Comparison of ENCODE assay signal across 10 mouse cellular contexts in genomic region chr12:70654546-70654945, GRCm38 (mm10).
A peak's percentile ranks its signal among the peaks of the same experiment; 100 is the strongest.
DNase-seq lines count a peak whose midpoint lies in the region; ATAC-seq lines count a peak whose summit lies in the region.
"Had no signal": no experiment of that assay in that cellular context is flagged by ENCODE, and none has a peak within 500 bp of the region (broad histone marks: within the 10 kb centered on the region; RNA-seq: fewer than 3 reads in every experiment).

No protein-coding gene starts in this region.

- H3K27me3 ChIP-seq in heart, embryonic 10.5 days (ENCODE audit: insufficient read depth, poor library complexity, severe bottlenecking): no peaks in the 10 kb centered on the region
- H3K27me3 ChIP-seq: limb, embryonic 12.5 days had no signal

- H3K36me3 ChIP-seq in heart, embryonic 10.5 days: no peaks in the 10 kb centered on the region
- H3K36me3 ChIP-seq: G1E; limb, embryonic 12.5 days had no signal

- peaks cover 28% of the 10 kb centered on the region for H3K4me1 ChIP-seq in heart, embryonic 10.5 days

- no peak overlapping the region for H3K4me3 ChIP-seq in heart, embryonic 10.5 days
- H3K4me3 ChIP-seq: limb, embryonic 12.5 days had no signal

- H3K27ac ChIP-seq in heart, embryonic 10.5 days: no peak overlapping the region
- H3K27ac ChIP-seq: limb, embryonic 12.5 days had no signal

- DNase-seq in heart, adult 18-20 months: peak; percentile 93 to 94
- no peak for DNase-seq in heart, embryonic 10.5 days (ENCODE audit: low spot score)
- peak; percentile 87 for DNase-seq in NIH3T3 (ENCODE audit: low read depth)
- peak; percentile 59 for DNase-seq in gastrocnemius, postnatal 10 days
- DNase-seq in kidney, postnatal 4 days: peak; percentile 37 to 50
- no peak for DNase-seq in thymus, postnatal 14 days
- DNase-seq in embryo, embryonic 11 days: no peak

- WGBS in heart, embryonic 10.5 days: 61% methylated on average over 3 of the region's 3 CpGs

- H3K9me3 ChIP-seq in heart, embryonic 10.5 days: no peaks in the 10 kb centered on the region

- ATAC-seq in megakaryocyte-erythroid progenitor cell, adult 5-6 weeks (replicated peaks; ENCODE audit: low FRiP score, low TSS enrichment, poor library complexity, severe bottlenecking): no peak

Comparison
In these comparisons a context has a peak if more than half of its experiments do, and no peak if none do; other contexts are left out.
1. DNase-seq: peak in heart, adult 18-20 months (2 of 2), NIH3T3 (single experiment), gastrocnemius, postnatal 10 days (single experiment) and kidney, postnatal 4 days (2 of 2); none in heart, embryonic 10.5 days (single experiment), thymus, postnatal 14 days (single experiment) and embryo, embryonic 11 days (single experiment).